Mouse (Mus musculus) gastrocnemius, postnatal 10 days (tissue): ENCODE data around the gene Atp4a. TPM values are rescaled to one million over a fixed set of nuclear protein-coding genes. Genes with fewer than 3 reads are reported as not detected.
"Not testable (repeated sequence)": the region's sequence is repeated elsewhere in the genome, so short reads cannot be mapped to it uniquely, and the experiment has no call there.

Source experiments
- DNase-seq: peaks from one replicate; pipeline ENCODE4 v3.0.0; 2021; ENCODE audit warnings: mixed read lengths
- total RNA-seq, 2 experiments: library from RNA; stranded (reverse); gene quantifications; 2 replicates each; pipeline ENCODE4 v1.2.3; 2021

Atp4a gene
- total RNA-seq, 2 experiments from 2014 or later: not detected

GRCm38 (mm10) chr7:30730064-30730722 is 18.2 kb downstream of the Atp4a start:
- not testable (repeated sequence) for DNase-seq

GRCm38 (mm10) chr7:30736211-30736610 is 24.2 kb downstream of the Atp4a start:
- DNase-seq: no peak

GRCm38 (mm10) chr7:30742570-30742969 is 30.6 kb downstream of the Atp4a start:
- not testable (repeated sequence) for DNase-seq

DNA sequence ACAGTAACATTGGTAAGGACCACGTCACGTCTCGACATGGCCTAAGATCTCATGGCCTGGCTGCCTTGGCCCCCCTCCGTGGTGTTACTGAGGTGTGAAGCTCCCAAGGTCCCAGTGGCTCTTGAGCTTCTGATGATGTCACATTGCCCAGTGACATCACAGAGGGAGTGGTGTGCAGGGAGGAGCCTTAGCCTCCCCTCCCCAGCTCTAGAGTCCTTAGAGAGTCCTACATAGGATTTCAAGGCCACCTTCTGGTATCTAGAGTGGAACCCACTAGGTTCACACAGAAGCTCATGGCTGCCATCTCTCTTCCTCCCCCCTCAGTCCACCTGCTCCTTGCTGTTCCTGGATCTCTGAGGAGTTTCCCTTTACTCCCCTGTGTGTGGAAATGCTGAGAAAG is 31.6 kb downstream of the Atp4a start, which contains the start of gene Gapdhs:
Gene Gapdhs, minus strand, starts transcription at position 65 of the 400 bp plus-strand sequence.
- not testable (repeated sequence) for DNase-seq

DNA sequence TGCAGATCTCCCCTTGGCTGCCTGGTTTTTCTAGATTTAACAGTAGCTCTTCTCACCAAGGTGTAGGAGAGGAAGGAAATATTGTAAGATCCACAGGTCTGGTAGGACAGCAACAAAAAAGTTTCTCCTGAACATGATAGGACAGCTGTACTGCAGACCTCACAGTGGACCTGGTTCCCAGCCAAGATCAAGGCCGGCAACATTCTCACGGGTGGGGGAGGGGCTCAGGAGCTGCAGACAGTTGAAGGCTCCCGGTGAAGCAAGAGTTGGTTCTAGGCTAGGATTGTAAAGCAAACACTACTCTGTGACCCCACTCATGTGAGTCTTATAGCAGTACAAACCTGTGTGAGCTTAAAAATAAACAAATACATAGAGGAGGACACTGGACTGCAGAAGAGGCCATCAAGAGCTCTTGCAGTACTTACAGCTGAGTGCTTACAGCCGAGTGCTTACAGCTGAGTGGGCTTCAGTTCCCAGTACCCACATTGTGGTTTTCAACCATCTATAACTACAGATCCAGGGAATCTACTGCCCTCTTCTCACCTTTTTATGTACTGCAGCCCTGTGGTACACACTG is 32.1 kb downstream of the Atp4a start:
- DNase-seq: peak; percentile 48

- no peak for DNase-seq
These were observed 35.7 kb downstream of the Atp4a start for GRCm38 (mm10) chr7:30747525-30748204.

DNA sequence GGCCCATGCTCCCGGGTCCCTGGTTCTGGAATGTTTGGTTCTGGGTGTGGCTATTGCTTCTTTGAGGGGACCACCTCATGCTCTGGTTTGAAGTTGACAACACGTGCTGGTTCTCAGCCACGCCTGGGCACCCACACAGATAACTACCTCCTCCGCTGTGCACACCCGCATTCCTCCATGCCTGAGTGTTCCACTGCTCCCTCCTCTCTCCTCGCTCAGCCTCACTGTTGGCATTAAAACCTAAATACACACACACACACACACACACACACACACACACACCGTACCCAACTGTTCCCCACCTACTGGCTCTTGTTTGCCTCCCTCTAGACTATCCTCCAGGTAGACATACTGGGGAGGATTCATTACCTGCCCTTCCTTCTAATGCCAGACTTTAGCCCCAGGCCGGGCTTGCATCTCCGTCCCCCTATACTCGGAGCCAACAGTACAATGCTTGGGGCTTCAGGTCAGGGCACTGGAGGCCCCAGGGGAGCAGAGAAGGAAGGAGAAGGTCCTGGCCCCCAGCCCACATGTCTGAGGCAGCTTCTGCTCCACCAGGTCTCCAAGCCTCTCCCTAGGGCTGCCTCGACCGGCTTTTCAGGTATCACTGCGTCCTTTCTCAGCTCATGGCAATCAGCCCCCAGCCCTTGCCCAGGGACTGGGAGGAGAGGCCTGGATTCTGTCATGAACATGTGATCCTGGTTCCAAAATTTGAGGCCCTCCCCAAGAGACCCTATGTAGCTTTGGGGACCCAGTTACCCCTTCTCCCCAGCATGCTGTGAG is 38.0 kb downstream of the Atp4a start:
- DNase-seq: no peak

GRCm38 (mm10) chr7:30751086-30751669 is 39.2 kb downstream of the Atp4a start, which contains the start of gene Sbsn:
TSS of gene Sbsn (plus strand) at chr7:30751471.
- no peak for DNase-seq

DNA sequence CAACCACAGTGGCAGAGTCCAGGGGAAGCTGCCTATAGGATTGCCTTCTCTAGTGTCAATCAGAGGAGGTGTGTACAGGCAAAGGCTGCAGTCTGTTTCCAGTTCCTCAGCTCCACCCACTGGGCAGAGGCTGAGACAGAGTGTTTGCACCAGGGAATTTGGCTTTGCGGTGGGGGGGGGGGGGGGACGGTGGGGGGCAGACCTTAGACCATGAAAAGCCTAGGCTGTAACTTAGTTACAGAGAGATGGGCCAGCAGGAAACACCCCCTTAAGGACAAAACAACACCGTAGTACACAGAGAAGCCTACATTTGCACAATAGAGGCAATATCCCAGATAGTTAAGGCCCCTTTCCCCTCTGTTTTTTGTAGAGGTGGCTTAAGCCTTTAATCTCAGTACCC is 45.0 kb downstream of the Atp4a start:
- no peak for DNase-seq

GRCm38 (mm10) chr7:30758853-30759252 is 46.8 kb downstream of the Atp4a start:
- peak; percentile 42 for DNase-seq

GRCm38 (mm10) chr7:30761769-30762352 is 49.9 kb downstream of the Atp4a start:
- DNase-seq: no peak

GRCm38 (mm10) chr7:30763456-30763855 is 51.4 kb downstream of the Atp4a start, which contains the start of gene Dmkn:
TSS of gene Dmkn (plus strand) at chr7:30763756.
- no peak for DNase-seq

GRCm38 (mm10) chr7:30765173-30765572 is 53.2 kb downstream of the Atp4a start:
- DNase-seq: no peak

DNA sequence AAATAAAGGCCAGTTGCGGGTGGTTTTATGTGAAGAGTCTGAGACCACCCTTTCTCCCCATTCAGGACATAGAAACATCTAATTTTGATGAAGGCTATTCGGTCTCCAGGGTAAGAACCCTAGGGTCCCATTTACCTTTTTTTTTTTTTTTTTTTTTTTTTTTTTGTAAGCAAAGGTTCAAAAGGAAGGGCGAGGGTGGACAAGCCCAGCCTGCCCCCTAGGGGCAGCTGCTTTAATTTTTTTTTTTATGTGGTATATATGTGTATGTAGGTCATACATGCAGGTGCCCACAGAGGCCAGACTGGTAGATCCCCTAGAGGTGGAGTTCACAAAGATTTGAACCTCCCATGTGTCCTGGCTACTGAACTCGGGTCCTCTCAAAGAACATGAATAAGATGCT is 54.4 kb downstream of the Atp4a start:
- DNase-seq: no peak

GRCm38 (mm10) chr7:30769236-30769635 is 57.2 kb downstream of the Atp4a start:
- no peak for DNase-seq

Other genes with a start within 250 kb of the Atp4a start
- gene Prodh2, start 218.6 kb upstream of the Atp4a start, total RNA-seq: not detected
- gene Arhgap33, start 177.1 kb upstream of the Atp4a start, total RNA-seq: 1 to 10 TPM; 3.2 to 4.8 TPM
- 100 to 1,000 TPM; 304 to 323 TPM for gene Hspb6, start 160.0 kb upstream of the Atp4a start, total RNA-seq
- gene Proser3, start 159.9 kb upstream of the Atp4a start, total RNA-seq: 1 to 10 TPM; 3.8 to 6.2 TPM
- gene Lin37, start 152.4 kb upstream of the Atp4a start, total RNA-seq: 10 to 100 TPM; 11.0 to 16.3 TPM
- 10 to 100 TPM; 56.3 to 57.5 TPM for gene U2af1l4, start 148.9 kb upstream of the Atp4a start, total RNA-seq
- 1 to 10 TPM; 1.5 to 2.3 TPM for gene Gm49396, start 148.9 kb upstream of the Atp4a start, total RNA-seq
- gene Psenen, start 148.6 kb upstream of the Atp4a start, total RNA-seq: 100 to 1,000 TPM in 1 of 2 experiments, 10 to 100 TPM in 1; 93.7 to 104 TPM
- gene Igflr1, start 146.8 kb upstream of the Atp4a start, total RNA-seq: 1 to 10 TPM; 1.4 to 2.3 TPM
- gene Kmt2b, start 123.5 kb upstream of the Atp4a start, total RNA-seq: 10 to 100 TPM; 21.4 to 26.8 TPM
- gene Zbtb32, start 113.3 kb upstream of the Atp4a start, total RNA-seq: not detected
- gene Upk1a, start 99.4 kb upstream of the Atp4a start, total RNA-seq: under 1 TPM; 0.16 to 0.29 TPM
- 1,000 to 10,000 TPM; 1,178 to 1,379 TPM for gene Cox6b1, start 86.1 kb upstream of the Atp4a start, total RNA-seq
- gene Etv2, start 76.4 kb upstream of the Atp4a start, total RNA-seq: not detected
- gene Rbm42, start 61.9 kb upstream of the Atp4a start, total RNA-seq: 10 to 100 TPM; 42.4 to 44.4 TPM
- gene Haus5, start 47.2 kb upstream of the Atp4a start, total RNA-seq: 1 to 10 TPM; 3.7 to 5.7 TPM
- gene Pmis2, start 40.6 kb upstream of the Atp4a start, total RNA-seq: 1 to 10 TPM; 1.3 to 1.5 TPM
- gene 2200002J24Rik, start 13.3 kb upstream of the Atp4a start, total RNA-seq: not detected
- 100 to 1,000 TPM; 166 to 178 TPM for gene Tmem147, start 17.3 kb downstream of the Atp4a start, total RNA-seq
- not detected for gene Gapdhs, start 31.5 kb downstream of the Atp4a start, total RNA-seq
- 1 to 10 TPM; 3.5 to 5.8 TPM for gene Sbsn, start 39.3 kb downstream of the Atp4a start, total RNA-seq
- gene Dmkn, start 51.5 kb downstream of the Atp4a start, total RNA-seq: under 1 TPM in 1 of 2 experiments, not detected in 1; 0.33 TPM
- 1 to 10 TPM; 3.4 to 6.0 TPM for gene Krtdap, start 75.7 kb downstream of the Atp4a start, total RNA-seq
- 1 to 10 TPM in 1 of 2 experiments, under 1 TPM in 1; 0.56 to 1.2 TPM for gene Ffar2, start 111.6 kb downstream of the Atp4a start, total RNA-seq
- not detected for gene Ffar3, start 144.0 kb downstream of the Atp4a start, total RNA-seq
- gene Ffar1, start 149.4 kb downstream of the Atp4a start, total RNA-seq: not detected
- gene Cd22, start 168.1 kb downstream of the Atp4a start, total RNA-seq: 1 to 10 TPM in 1 of 2 experiments, not detected in 1; 2.3 TPM
- gene Mag, start 202.7 kb downstream of the Atp4a start, total RNA-seq: 10 to 100 TPM in 1 of 2 experiments, 1 to 10 TPM in 1; 8.4 to 10.4 TPM
- gene Hamp2, start 212.5 kb downstream of the Atp4a start, total RNA-seq: not detected
- not detected for gene Hamp, start 231.8 kb downstream of the Atp4a start, total RNA-seq
- gene Usf2, start 244.6 kb downstream of the Atp4a start, total RNA-seq: 10 to 100 TPM; 76.7 to 78.9 TPM